Comparison of ENCODE assay signal across 19 mouse cellular contexts in genomic region chr9:67845012-67845411, GRCm38 (mm10). TPM values are rescaled to one million over a fixed set of nuclear protein-coding genes. Genes with fewer than 3 reads are reported as not detected.
DNase-seq lines count a peak whose midpoint lies in the region; ATAC-seq and TF ChIP-seq lines count a peak whose summit lies in the region.
"Had no signal": no experiment of that assay in that cellular context is flagged by ENCODE, and none has a peak within 500 bp of the region (broad histone marks: within the 10 kb centered on the region; RNA-seq: fewer than 3 reads in every experiment).

No protein-coding gene starts in this region.

- H3K27ac ChIP-seq in lung, postnatal 0 days (ENCODE audit: low read length), result 0 out of 2 replicates have a peak overlapping the region, but pooled peaks have one; percentile 20
- H3K27ac ChIP-seq: forebrain, embryonic 15.5 days; heart, embryonic 10.5 days; limb, embryonic 15.5 days; neural tube, embryonic 13.5 days had no signal

- peaks cover 11% of the 10 kb centered on the region for H3K4me1 ChIP-seq in lung, postnatal 0 days (ENCODE audit: insufficient read depth, low read depth, low read length)

- H3K4me3 ChIP-seq in lung, postnatal 0 days (ENCODE audit: low read depth, low read length), result no peak overlapping the region
- H3K4me3 ChIP-seq: forebrain, embryonic 15.5 days; heart, embryonic 10.5 days; limb, embryonic 15.5 days; neural tube, embryonic 13.5 days had no signal

- peak; percentile 70 for TF ChIP-seq EP300 in lung, postnatal 0 days (IDR thresholded peaks at IDR 0.05)

- H3K9ac ChIP-seq in lung, postnatal 0 days (replicated peaks; ENCODE audit: low read depth), result no peak overlapping the region
- H3K9ac ChIP-seq: forebrain, embryonic 15.5 days; limb, embryonic 15.5 days; neural tube, embryonic 13.5 days had no signal

- H3K27me3 ChIP-seq in lung, postnatal 0 days (replicated peaks; ENCODE audit: insufficient read depth, low read length), result no peaks in the 10 kb centered on the region
- H3K27me3 ChIP-seq: forebrain, embryonic 15.5 days; limb, embryonic 15.5 days; neural tube, embryonic 13.5 days had no signal

- no peak for TF ChIP-seq CTCF in lung, postnatal 0 days (IDR thresholded peaks at IDR 0.05)

- 0 out of 2 replicates have a peak, but pooled peaks have one; percentile 3 for ATAC-seq in lung, postnatal 0 days
- ATAC-seq in megakaryocyte, adult 5-6 weeks (ENCODE audit: poor library complexity, severe bottlenecking), result peak; percentile 73
- ATAC-seq: forebrain, embryonic 15.5 days had no signal

- DNase-seq in lung, postnatal 0 days (ENCODE audit: low spot score), result peak; percentile 84
- DNase-seq in lung, postnatal 10 days, result no peak
- DNase-seq in adipocyte (ENCODE audit: low spot score), result peak; percentile 76
- peak; percentile 52 for DNase-seq in gonadal fat pad, adult 2 months (ENCODE audit: low read depth)
- DNase-seq in spleen, postnatal 4 days (ENCODE audit: low spot score in 2 of 2), result no peak
- no peak for DNase-seq in kidney, postnatal 25 days
- DNase-seq: adrenal gland, postnatal 10 days; embryo, embryonic 11 days; heart, postnatal 36 days; right cerebral cortex, postnatal 4 days had no signal

- no peaks in the 10 kb centered on the region for H3K36me3 ChIP-seq in lung, postnatal 0 days (ENCODE audit: insufficient read depth, low read length)
- H3K36me3 ChIP-seq: forebrain, embryonic 15.5 days; limb, embryonic 15.5 days; neural tube, embryonic 13.5 days had no signal

- H3K9me3 ChIP-seq in lung, postnatal 0 days (ENCODE audit: low read length), result no peaks in the 10 kb centered on the region
- H3K9me3 ChIP-seq: forebrain, embryonic 15.5 days; heart, embryonic 10.5 days; limb, embryonic 15.5 days; neural tube, embryonic 13.5 days had no signal

- H3K4me2 ChIP-seq in lung, postnatal 0 days (replicated peaks; ENCODE audit: low read depth, low read length), result no peak overlapping the region; the same call in 1 of the 2 replicates
- H3K4me2 ChIP-seq: forebrain, embryonic 15.5 days; limb, embryonic 15.5 days; neural tube, embryonic 13.5 days had no signal

- 41% methylated on average over 4 of the region's 4 CpGs for WGBS in lung, postnatal 0 days

RNA-seq across cellular contexts. Expression of gene Vps13c, which starts 4.8 kb away (rescaled TPM):
- polyA plus RNA-seq in lung, postnatal 0 days (2015; fragmentation: Nextera tagmentation; extraction: Ambion mirVana), result 6.9 and 8.9 TPM in 2 replicates
- polyA plus RNA-seq in gonadal fat pad, adult 2 months (2012; rRNA removed), result 9.2 and 10.2 TPM in 2 replicates
- total RNA-seq in megakaryocyte, adult 5-6 weeks (2015), result 48.4 and 52.5 TPM in 2 replicates
- total RNA-seq in megakaryocyte, adult 5-6 weeks (2017), result 69.1 and 73.0 TPM in 2 replicates

RNA-seq across cellular contexts. Expression of gene C2cd4a, which starts 12.9 kb away (rescaled TPM):
- 0.47 and 0.54 TPM in 2 replicates for polyA plus RNA-seq in lung, postnatal 0 days (2015; fragmentation: Nextera tagmentation; extraction: Ambion mirVana)
- 0.25 TPM in 1 of 2 replicates, not detected in the other for polyA plus RNA-seq in gonadal fat pad, adult 2 months (2012; rRNA removed)
- not detected in 2 replicates for total RNA-seq in megakaryocyte, adult 5-6 weeks (2015)
- not detected in 2 replicates for total RNA-seq in megakaryocyte, adult 5-6 weeks (2017)
- total RNA-seq: gastrocnemius, adult 18-20 months; heart, postnatal 36 days; megakaryocyte-erythroid progenitor cell, adult 5-6 weeks; MEL had no signal
- polyA plus RNA-seq: CD4-positive, CD25-positive, alpha-beta regulatory T cell, adult 4 months had no signal

Comparison
In these comparisons a context has a peak if more than half of its experiments do, and no peak if none do; other contexts are left out.
1. DNase-seq: peak in lung, postnatal 0 days (single experiment), adipocyte (single experiment) and gonadal fat pad, adult 2 months (single experiment); none in lung, postnatal 10 days (single experiment), spleen, postnatal 4 days (0 of 2) and kidney, postnatal 25 days (0 of 2).